Mouse (Mus musculus) layer of hippocampus, adult 9-10 months (tissue): ENCODE measurements around the gene Utp4.

Source experiments
- DNase-seq: peaks from one replicate; pipeline ENCODE4 v3.0.0; 2022; ENCODE audit warnings: low spot score

Gene Utp4

GRCm38 (mm10) chr8:106937081-106937800 is 43.8 kb downstream of the Utp4 start:
- DNase-seq = no peak

- DNase-seq = no peak
Observed at GRCm38 (mm10) chr8:106941806-106942205, 48.4 kb downstream of the Utp4 start.

- no peak for DNase-seq
Observed at GRCm38 (mm10) chr8:106943874-106944418, 50.5 kb downstream of the Utp4 start.

- no peak for DNase-seq
Observed at GRCm38 (mm10) chr8:106944756-106945155, 51.3 kb downstream of the Utp4 start.

- DNase-seq = no peak
Observed at GRCm38 (mm10) chr8:106948678-106949243, 55.3 kb downstream of the Utp4 start.

- DNase-seq = no peak
Observed at GRCm38 (mm10) chr8:106951707-106952106, 58.3 kb downstream of the Utp4 start.

- no peak for DNase-seq
Observed at GRCm38 (mm10) chr8:106953571-106953970, 60.1 kb downstream of the Utp4 start.

GRCm38 (mm10) chr8:106957086-106957485 is 63.6 kb downstream of the Utp4 start:
- DNase-seq = no peak

- DNase-seq = no peak
Observed at GRCm38 (mm10) chr8:106958212-106958611, 64.8 kb downstream of the Utp4 start.

- DNase-seq = no peak
Observed at GRCm38 (mm10) chr8:106959626-106960025, 66.2 kb downstream of the Utp4 start.

GRCm38 (mm10) chr8:106962322-106962721 is 68.9 kb downstream of the Utp4 start:
- DNase-seq = no peak

- no peak for DNase-seq
Observed at GRCm38 (mm10) chr8:106963365-106963764, 69.9 kb downstream of the Utp4 start.

- DNase-seq = no peak
Observed at GRCm38 (mm10) chr8:106964573-106964972, 71.1 kb downstream of the Utp4 start.

- no peak for DNase-seq
Observed at GRCm38 (mm10) chr8:106969964-106970363, 76.5 kb downstream of the Utp4 start.

- no peak for DNase-seq
Observed at GRCm38 (mm10) chr8:106971916-106972315, 78.5 kb downstream of the Utp4 start.
